Mouse (Mus musculus): ENCODE results near the gene B3gnt2. TPM values are rescaled to one million over a fixed set of nuclear protein-coding genes. Genes with fewer than 3 reads are reported as not detected.

The B3gnt2 gene
- polyA plus RNA-seq, 1 experiment: 13.1 TPM

- Histone ChIP-seq H3K4me3 (no peak overlapping the region), H3K27me3 (ENCODE audit: control insufficient read depth, insufficient read depth, insufficient read length) (no peaks in the 10 kb centered on the region), H3K36me3 (ENCODE audit: control insufficient read depth, insufficient read depth) (no peaks in the 10 kb centered on the region), H3K79me2 (ENCODE audit: control insufficient read depth, insufficient read depth) (no peaks in the 10 kb centered on the region), H3K4me2 (ENCODE audit: low read depth) (peak overlapping the region; percentile 6), H3ac (ENCODE audit: control insufficient read depth, insufficient read length) (no peak overlapping the region)
- TF ChIP-seq POLR2AphosphoS2 (IDR thresholded peaks at IDR 0.05; ENCODE audit: insufficient read length, low read depth) (no peak), USF1 (IDR thresholded peaks at IDR 0.05; ENCODE audit: low read depth) (no peak), MYOD1 (IDR thresholded peaks at IDR 0.05; ENCODE audit: control insufficient read depth in 1 of 3, insufficient read length in 2 of 3, low read depth in 2 of 3) (no peak), E2F4 (IDR thresholded peaks at IDR 0.05; ENCODE audit: insufficient read depth) (no peak), TCF12 (IDR thresholded peaks at IDR 0.05; ENCODE audit: insufficient read depth, poor library complexity, severe bottlenecking) (no peak), REST (IDR thresholded peaks at IDR 0.05; ENCODE audit: insufficient read depth, insufficient read length) (no peak), MYOG (IDR thresholded peaks at IDR 0.05; ENCODE audit: control insufficient read depth in 1 of 3, insufficient read depth in 1 of 3, insufficient read length in 2 of 3, low read depth in 2 of 3) (peak in 1 of 3 experiments; percentile 21), TCF3 (IDR thresholded peaks at IDR 0.05; ENCODE audit: insufficient read length, low read depth) (no peak)
These were observed 60.8 kb downstream of the B3gnt2 start for GRCm38 (mm10) chr11:22799987-22800424.

DNA sequence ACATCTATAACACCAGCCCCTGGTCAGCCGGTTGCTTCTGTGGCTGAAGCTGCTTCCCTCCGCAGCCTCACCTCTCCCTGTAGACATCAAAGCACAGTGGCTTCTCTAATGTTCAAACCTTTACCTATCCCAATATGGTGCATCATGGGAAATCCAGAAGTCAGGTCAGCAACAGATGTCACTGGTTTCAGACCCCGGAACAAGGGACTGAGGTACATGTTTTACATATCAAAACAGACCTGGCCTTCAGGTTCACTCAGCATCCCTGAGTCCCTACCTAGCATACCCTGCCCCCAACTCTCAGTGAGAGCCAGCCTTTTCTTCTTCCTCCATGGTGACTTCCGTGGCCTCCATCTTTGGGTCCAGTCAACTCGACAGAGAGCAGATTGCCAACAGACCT, 61.8 kb downstream of the B3gnt2 start:
- Histone ChIP-seq H3K4me2 (ENCODE audit: low read depth) (no peak overlapping the region), H3K4me3 (no peak overlapping the region), H3K27me3 (ENCODE audit: control insufficient read depth, insufficient read depth, insufficient read length) (no peaks in the 10 kb centered on the region), H3K36me3 (ENCODE audit: control insufficient read depth, insufficient read depth) (no peaks in the 10 kb centered on the region), H3K79me2 (ENCODE audit: control insufficient read depth, insufficient read depth) (no peaks in the 10 kb centered on the region), H3ac (ENCODE audit: control insufficient read depth, insufficient read length) (no peak overlapping the region)
- no peak for TF ChIP-seq MAX (IDR thresholded peaks at IDR 0.05; ENCODE audit: low read depth)
- TF ChIP-seq SRF (IDR thresholded peaks at IDR 0.05; ENCODE audit: control insufficient read depth, insufficient read length, low read depth): no peak
- no peak for TF ChIP-seq REST (IDR thresholded peaks at IDR 0.05; ENCODE audit: insufficient read depth, insufficient read length)
- TF ChIP-seq POLR2AphosphoS2 (IDR thresholded peaks at IDR 0.05; ENCODE audit: insufficient read length, low read depth): no peak
- no peak for TF ChIP-seq TCF12 (IDR thresholded peaks at IDR 0.05; ENCODE audit: insufficient read depth, poor library complexity, severe bottlenecking)
- no peak for TF ChIP-seq USF1 (IDR thresholded peaks at IDR 0.05; ENCODE audit: low read depth)
- TF ChIP-seq MYOG (IDR thresholded peaks at IDR 0.05; ENCODE audit: control insufficient read depth in 1 of 3, insufficient read depth in 1 of 3, insufficient read length in 2 of 3, low read depth in 2 of 3): no peak
- TF ChIP-seq CEBPB (IDR thresholded peaks at IDR 0.05; ENCODE audit: insufficient read depth, poor library complexity, severe bottlenecking): no peak
- TF ChIP-seq MYOD1 (IDR thresholded peaks at IDR 0.05; ENCODE audit: control insufficient read depth in 1 of 3, insufficient read length in 2 of 3, low read depth in 2 of 3): no peak
- TF ChIP-seq POLR2A (IDR thresholded peaks at IDR 0.05; ENCODE audit: insufficient read length, low read depth): no peak
- no peak for TF ChIP-seq TCF3 (IDR thresholded peaks at IDR 0.05; ENCODE audit: insufficient read length, low read depth)
- no peak for TF ChIP-seq E2F4 (IDR thresholded peaks at IDR 0.05; ENCODE audit: insufficient read depth)

GRCm38 (mm10) chr11:22794734-22795133, 66.0 kb downstream of the B3gnt2 start:
- H3K79me2 ChIP-seq (ENCODE audit: control insufficient read depth, insufficient read depth): no peaks in the 10 kb centered on the region
- no peak overlapping the region for H3K4me2 ChIP-seq (ENCODE audit: low read depth)
- H3K36me3 ChIP-seq (ENCODE audit: control insufficient read depth, insufficient read depth): no peaks in the 10 kb centered on the region
- no peak overlapping the region for H3ac ChIP-seq (ENCODE audit: control insufficient read depth, insufficient read length)
- TF ChIP-seq MYOD1 (IDR thresholded peaks at IDR 0.05; ENCODE audit: control insufficient read depth in 1 of 3, insufficient read length in 2 of 3, low read depth in 2 of 3) (no peak), SRF (IDR thresholded peaks at IDR 0.05; ENCODE audit: control insufficient read depth, insufficient read length, low read depth) (no peak), REST (IDR thresholded peaks at IDR 0.05; ENCODE audit: insufficient read depth, insufficient read length) (no peak), POLR2A (IDR thresholded peaks at IDR 0.05; ENCODE audit: insufficient read length, low read depth) (no peak), TCF3 (IDR thresholded peaks at IDR 0.05; ENCODE audit: insufficient read length, low read depth) (no peak), CEBPB (IDR thresholded peaks at IDR 0.05; ENCODE audit: insufficient read depth, poor library complexity, severe bottlenecking) (no peak), MYOG (IDR thresholded peaks at IDR 0.05; ENCODE audit: control insufficient read depth in 1 of 3, insufficient read depth in 1 of 3, insufficient read length in 2 of 3, low read depth in 2 of 3) (no peak), USF1 (IDR thresholded peaks at IDR 0.05; ENCODE audit: low read depth) (no peak), POLR2AphosphoS2 (IDR thresholded peaks at IDR 0.05; ENCODE audit: insufficient read length, low read depth) (no peak), TCF12 (IDR thresholded peaks at IDR 0.05; ENCODE audit: insufficient read depth, poor library complexity, severe bottlenecking) (no peak), E2F4 (IDR thresholded peaks at IDR 0.05; ENCODE audit: insufficient read depth) (no peak), MAX (IDR thresholded peaks at IDR 0.05; ENCODE audit: low read depth) (no peak)
- H3K4me3 ChIP-seq: no peak overlapping the region
- no peaks in the 10 kb centered on the region for H3K27me3 ChIP-seq (ENCODE audit: control insufficient read depth, insufficient read depth, insufficient read length)

- no peak overlapping the region for H3K4me2 ChIP-seq (ENCODE audit: low read depth)
- no peak overlapping the region for H3K4me3 ChIP-seq
- no peaks in the 10 kb centered on the region for H3K27me3 ChIP-seq (ENCODE audit: control insufficient read depth, insufficient read depth, insufficient read length)
- H3ac ChIP-seq (ENCODE audit: control insufficient read depth, insufficient read length): no peak overlapping the region
- no peaks in the 10 kb centered on the region for H3K36me3 ChIP-seq (ENCODE audit: control insufficient read depth, insufficient read depth)
- TF ChIP-seq MAX (IDR thresholded peaks at IDR 0.05; ENCODE audit: low read depth): no peak
- no peak for TF ChIP-seq POLR2AphosphoS2 (IDR thresholded peaks at IDR 0.05; ENCODE audit: insufficient read length, low read depth)
- no peak for TF ChIP-seq USF1 (IDR thresholded peaks at IDR 0.05; ENCODE audit: low read depth)
- TF ChIP-seq POLR2A (IDR thresholded peaks at IDR 0.05; ENCODE audit: insufficient read length, low read depth): no peak
- TF ChIP-seq TCF12 (IDR thresholded peaks at IDR 0.05; ENCODE audit: insufficient read depth, poor library complexity, severe bottlenecking): no peak
- no peak for TF ChIP-seq MYOG (IDR thresholded peaks at IDR 0.05; ENCODE audit: control insufficient read depth in 1 of 3, insufficient read depth in 1 of 3, insufficient read length in 2 of 3, low read depth in 2 of 3)
- H3K79me2 ChIP-seq (ENCODE audit: control insufficient read depth, insufficient read depth): no peaks in the 10 kb centered on the region
These were observed 66.9 kb downstream of the B3gnt2 start for GRCm38 (mm10) chr11:22793881-22794203.

All from myocyte (in vitro differentiated cells).